Mouse (Mus musculus) mouse embryonic stem cell (cell line): ENCODE data around the gene Dzip3.

Experiments used
- in situ Hi-C, 2 experiments: fragments of 300-500 bp; cut with MboI; formaldehyde crosslinking; loops; 1 replicate in 1 of 2; 3 replicates in 1 of 2; pipeline ENCODE4 v1.14.3; 2019 to 2020; ENCODE audit warnings: low sequenced_read_pairs in 2 of 2, low pct_unique_long_range_greater_than_20kb in 1 of 2, mixed read lengths in 1 of 2; ENCODE audit not compliant: unreplicated experiment in 1 of 2

The Dzip3 gene

GRCm38 (mm10) chr16:48899868-48900267 is 94.1 kb downstream of the Dzip3 start:
- in situ Hi-C loops, result no loop called here

- in situ Hi-C loops, result no loop called here
These were observed 103.2 kb downstream of the Dzip3 start for GRCm38 (mm10) chr16:48890733-48891132.
